Mouse (Mus musculus) heart, postnatal 0 days (tissue): ENCODE results near the gene Trit1. TPM values are rescaled to one million over a fixed set of nuclear protein-coding genes. Genes with fewer than 3 reads are reported as not detected.

Experiments used
- ATAC-seq: fragments of 200-750 bp; cut with Nextera tagmentation; 2 replicates; pipeline ENCODE4 v1.8.0; 2017; ENCODE audit warnings: low read depth, moderate number of reproducible peaks, moderate library complexity; ENCODE audit not compliant: insufficient read depth
- DNase-seq: peaks from one replicate; pipeline ENCODE4 v3.0.0-alpha.2; 2016; ENCODE audit warnings: low spot score
- H3K27ac ChIP-seq: fragments of 300-500 bp; sonication (generic); 2 replicates; pipeline ENCODE4 v1.5.1; 2014; ENCODE audit warnings: low read depth, mild to moderate bottlenecking
- H3K27me3 ChIP-seq: fragments of 300-500 bp; sonication (generic); 2 replicates; pipeline ENCODE4 v1.6.1; 2014; ENCODE audit warnings: low read length, mixed read lengths; ENCODE audit not compliant: control insufficient read depth, insufficient read depth
- H3K36me3 ChIP-seq: fragments of 300-500 bp; sonication (generic); replicated peaks from 2 replicates; pipeline ENCODE4 v1.6.1; 2014; ENCODE audit warnings: low read length, mixed read lengths; ENCODE audit not compliant: control insufficient read depth, insufficient read depth
- H3K4me1 ChIP-seq: fragments of 300-500 bp; sonication (generic); 2 replicates; pipeline ENCODE4 v1.6.1; 2014; ENCODE audit warnings: antibody characterized with exemption; ENCODE audit not compliant: control insufficient read depth, insufficient read depth
- H3K4me2 ChIP-seq: fragments of 300-500 bp; sonication (generic); 2 replicates; pipeline ENCODE4 v1.6.1; 2014; ENCODE audit warnings: low read depth, mild to moderate bottlenecking, low read length, moderate library complexity
- H3K4me3 ChIP-seq: fragments of 300-500 bp; sonication (generic); 2 replicates; pipeline ENCODE4 v1.5.1; 2014; ENCODE audit warnings: low read depth, low read length
- H3K9ac ChIP-seq: fragments of 300-500 bp; sonication (generic); replicated peaks from 2 replicates; pipeline ENCODE4 v1.6.1; 2014; ENCODE audit warnings: low read depth, low read length, mixed read lengths
- H3K9me3 ChIP-seq: fragments of 300-500 bp; sonication (generic); replicated peaks from 2 replicates; pipeline ENCODE4 v1.6.1; 2016; ENCODE audit warnings: low read length; ENCODE audit not compliant: control insufficient read depth
- CTCF ChIP-seq: IDR thresholded peaks from 2 replicates; pipeline ENCODE4 v1.5.1; 2016; ENCODE audit warnings: antibody characterized with exemption, control low read depth, low read depth
- EP300 ChIP-seq: IDR thresholded peaks from 2 replicates; pipeline ENCODE4 v1.6.1; 2016; ENCODE audit warnings: antibody characterized with exemption, low read depth
- WGBS: fragments of 180-500 bp; shearing (Covaris S2); extraction: QIAGEN DNeasy Blood & Tissue Kit; methylation state at CpG from one replicate; pipeline ENCODE4 v1.1.7; 2014; 5-methylcytosine and 5-hydroxymethylcytosine counted together
- polyA plus RNA-seq: library from polyadenylated mRNA; unstranded; fragments of >200 nt; fragmentation: Nextera tagmentation; extraction: Ambion mirVana; gene quantifications from 2 replicates; pipeline ENCODE4 v1.2.1, GENCODE M21; 2015
- total RNA-seq: library from RNA; depleted of rRNA; stranded (reverse); fragments of >200 nt; gene quantifications from 2 replicates; pipeline ENCODE4 v1.2.3, GENCODE M21; 2014; ENCODE audit warnings: low replicate concordance

Trit1 gene
- total and polyA plus RNA-seq, 2 experiments from 2014 or later, result 8.7 to 13.4 TPM

DNA sequence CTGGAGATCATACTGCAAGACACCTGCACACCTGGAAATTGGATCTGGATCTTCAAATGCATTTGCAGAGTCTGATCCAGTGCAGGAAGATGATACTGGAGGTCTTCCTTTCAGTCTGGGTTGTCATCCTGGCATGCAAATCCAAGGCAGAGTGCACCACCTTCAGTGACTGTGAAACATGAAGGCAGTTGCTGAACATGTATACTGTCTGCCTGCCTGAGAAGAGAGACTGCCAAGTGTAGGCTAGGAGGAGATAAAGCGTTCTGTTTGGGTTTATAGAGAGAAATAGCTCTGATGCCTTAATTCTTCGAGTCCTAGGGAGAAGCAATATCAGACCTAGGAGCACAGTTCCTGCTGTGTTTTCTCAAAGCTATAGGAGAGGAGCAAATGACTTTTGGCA is 9.0 kb downstream of the Trit1 start:
- Histone ChIP-seq H3K4me3 (no peak overlapping the region), H3K9ac (no peak overlapping the region), H3K36me3 (peaks cover 6% of the 10 kb centered on the region), H3K4me1 (no peaks in the 10 kb centered on the region), H3K4me2 (no peak overlapping the region), H3K27ac (no peak overlapping the region), H3K9me3 (no peaks in the 10 kb centered on the region), H3K27me3 (no peaks in the 10 kb centered on the region)
- DNase-seq (no peak), ATAC-seq (no peak)
- TF ChIP-seq CTCF, result no peak
- no peak for TF ChIP-seq EP300
- 47% methylated on average over 2 of the region's 2 CpGs for WGBS

GRCm38 (mm10) chr4:123026161-123026560 is 9.8 kb downstream of the Trit1 start:
- H3K4me3 ChIP-seq, result no peak overlapping the region
- TF ChIP-seq EP300 (no peak), CTCF (no peak)
- no peaks in the 10 kb centered on the region for H3K4me1 ChIP-seq
- DNase-seq (no peak), ATAC-seq (no peak)
- H3K27me3 ChIP-seq, result no peaks in the 10 kb centered on the region
- peaks cover 12% of the 10 kb centered on the region for H3K36me3 ChIP-seq
- no peaks in the 10 kb centered on the region for H3K9me3 ChIP-seq
- H3K9ac ChIP-seq, result no peak overlapping the region
- WGBS, result 92% methylated on average over 13 of the region's 13 CpGs
- no peak overlapping the region for H3K4me2 ChIP-seq
- H3K27ac ChIP-seq, result no peak overlapping the region

DNA sequence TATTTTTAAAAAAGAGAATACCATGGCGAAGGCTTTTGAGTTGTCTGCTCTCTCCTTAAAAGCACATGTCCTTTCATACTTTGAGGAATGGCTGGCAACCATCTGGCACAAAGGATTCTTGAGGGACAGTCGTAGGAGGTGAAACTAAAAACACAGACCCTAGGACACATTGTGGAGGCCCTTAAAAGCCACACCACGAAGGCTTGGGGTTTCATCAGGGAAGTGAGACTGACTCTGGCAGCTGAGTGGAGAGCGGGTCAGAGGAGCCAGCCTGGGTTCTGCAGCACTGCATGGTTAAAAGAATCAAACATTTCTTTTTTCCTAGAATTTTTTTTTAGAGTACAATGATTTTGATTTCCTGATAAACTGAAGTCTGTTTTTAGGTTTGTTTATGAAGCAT is 10.2 kb downstream of the Trit1 start:
- Histone ChIP-seq H3K9me3 (no peaks in the 10 kb centered on the region), H3K4me3 (no peak overlapping the region), H3K9ac (no peak overlapping the region), H3K36me3 (peaks cover 16% of the 10 kb centered on the region), H3K27ac (no peak overlapping the region), H3K4me2 (no peak overlapping the region), H3K27me3 (no peaks in the 10 kb centered on the region), H3K4me1 (no peaks in the 10 kb centered on the region)
- TF ChIP-seq CTCF (no peak), EP300 (no peak)
- DNase-seq, result no peak
- WGBS, result 85% methylated on average over 4 of the region's 4 CpGs
- ATAC-seq, result no peak

GRCm38 (mm10) chr4:123034841-123035240 is 18.4 kb downstream of the Trit1 start:
- WGBS, result 89% methylated on average over 2 of the region's 2 CpGs
- peaks cover 25% of the 10 kb centered on the region for H3K36me3 ChIP-seq
- no peak overlapping the region for H3K9ac ChIP-seq
- H3K9me3 ChIP-seq, result no peaks in the 10 kb centered on the region
- H3K4me1 ChIP-seq, result peaks cover 8% of the 10 kb centered on the region; the same call in 1 of the 2 replicates
- DNase-seq (no peak), ATAC-seq (no peak)
- H3K4me3 ChIP-seq, result no peak overlapping the region
- TF ChIP-seq CTCF, result no peak
- TF ChIP-seq EP300, result no peak
- no peak overlapping the region for H3K27ac ChIP-seq
- H3K4me2 ChIP-seq, result no peak overlapping the region
- no peaks in the 10 kb centered on the region for H3K27me3 ChIP-seq

DNA sequence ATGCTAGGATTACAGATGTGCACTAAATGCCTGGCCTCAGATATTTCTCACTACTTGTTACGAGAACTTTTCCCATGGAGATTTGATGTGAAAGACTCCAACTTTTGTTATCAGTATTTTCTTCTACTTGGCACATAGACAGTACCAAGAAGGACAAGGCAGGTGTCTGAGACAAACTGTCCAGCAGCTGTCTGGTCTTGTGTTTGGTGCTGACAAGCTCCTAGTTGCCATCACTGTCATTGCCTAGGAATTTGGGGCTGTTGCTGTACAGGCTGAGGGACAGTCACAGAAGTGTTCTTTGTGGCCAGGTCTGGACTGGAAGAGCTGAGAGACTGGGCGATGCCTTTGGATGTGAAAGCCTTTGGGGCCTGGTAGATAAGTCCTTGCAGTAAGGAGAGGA is 19.2 kb downstream of the Trit1 start:
- no peak for DNase-seq
- H3K27me3 ChIP-seq, result no peaks in the 10 kb centered on the region
- no peaks in the 10 kb centered on the region for H3K9me3 ChIP-seq
- peaks cover 8% of the 10 kb centered on the region; the same call in 1 of the 2 replicates for H3K4me1 ChIP-seq
- TF ChIP-seq CTCF, result no peak
- no peak for TF ChIP-seq EP300
- no peak overlapping the region for H3K4me2 ChIP-seq
- no peak overlapping the region for H3K4me3 ChIP-seq
- H3K9ac ChIP-seq, result no peak overlapping the region
- H3K27ac ChIP-seq, result no peak overlapping the region
- H3K36me3 ChIP-seq, result peaks cover 32% of the 10 kb centered on the region
- WGBS, result 62% methylated on average over 2 of the region's 2 CpGs
- no peak for ATAC-seq

DNA sequence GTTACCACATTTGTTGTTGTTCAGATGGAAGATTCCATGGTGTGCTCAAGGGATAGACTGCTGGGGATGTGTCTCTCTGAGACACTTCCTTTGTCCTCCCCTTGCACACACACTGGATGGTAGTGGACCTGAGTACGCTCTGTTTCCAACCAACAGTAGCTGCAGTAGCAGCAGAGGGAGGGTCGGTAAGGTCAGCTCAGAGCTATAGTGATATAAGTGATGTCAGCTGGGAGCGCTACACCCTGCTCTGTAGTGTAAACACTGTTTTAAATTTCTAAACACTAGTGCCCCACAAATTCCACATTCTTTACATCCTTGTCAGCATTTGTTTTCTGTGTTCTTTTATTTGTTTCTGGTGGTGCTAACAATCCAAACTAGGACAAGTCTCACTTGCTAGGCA is 20.3 kb downstream of the Trit1 start:
- Histone ChIP-seq H3K9me3 (no peaks in the 10 kb centered on the region), H3K36me3 (peaks cover 22% of the 10 kb centered on the region), H3K27ac (no peak overlapping the region), H3K4me2 (no peak overlapping the region), H3K9ac (no peak overlapping the region), H3K4me1 (peaks cover 8% of the 10 kb centered on the region; the same call in 1 of the 2 replicates), H3K27me3 (no peaks in the 10 kb centered on the region), H3K4me3 (no peak overlapping the region)
- ATAC-seq (no peak), DNase-seq (no peak)
- TF ChIP-seq CTCF, result no peak
- TF ChIP-seq EP300, result no peak
- 77% methylated on average over 3 of the region's 3 CpGs for WGBS
